Mouse (Mus musculus) embryonic facial prominence, embryonic 13.5 days (tissue): ENCODE measurements around the gene BC049715. TPM values are rescaled to one million over a fixed set of nuclear protein-coding genes. Genes with fewer than 3 reads are reported as not detected.
"Not testable (repeated sequence)": the region's sequence is repeated elsewhere in the genome, so short reads cannot be mapped to it uniquely, and the experiment has no call there.

Experiments used
- ATAC-seq: fragments of 200-750 bp; cut with Nextera tagmentation; 2 replicates; pipeline ENCODE4 v1.8.0; 2017; ENCODE audit warnings: low read depth; ENCODE audit not compliant: insufficient number of reproducible peaks, insufficient read depth, low FRiP score, low TSS enrichment
- H3K27ac ChIP-seq: fragments of 300-500 bp; sonication (generic); 2 replicates; pipeline ENCODE4 v1.5.1; 2015; ENCODE audit warnings: moderate library complexity, mild to moderate bottlenecking, inconsistent platforms
- H3K27me3 ChIP-seq: fragments of 300-500 bp; sonication (generic); 2 replicates; pipeline ENCODE4 v1.6.1; 2015; ENCODE audit warnings: mild to moderate bottlenecking, inconsistent platforms
- H3K36me3 ChIP-seq: fragments of 300-500 bp; sonication (generic); 2 replicates; pipeline ENCODE4 v1.6.1; 2015; ENCODE audit warnings: mild to moderate bottlenecking, inconsistent platforms
- H3K4me1 ChIP-seq: fragments of 300-500 bp; sonication (generic); 2 replicates; pipeline ENCODE4 v1.6.1; 2015; ENCODE audit warnings: inconsistent platforms
- H3K4me2 ChIP-seq: fragments of 300-500 bp; sonication (generic); 2 replicates; pipeline ENCODE4 v1.6.1; 2015; ENCODE audit warnings: moderate library complexity, mild to moderate bottlenecking, inconsistent platforms
- H3K4me3 ChIP-seq: fragments of 300-500 bp; sonication (generic); 2 replicates; pipeline ENCODE4 v1.5.1; 2015; ENCODE audit warnings: mild to moderate bottlenecking, inconsistent platforms
- H3K9ac ChIP-seq: fragments of 300-500 bp; sonication (generic); 2 replicates; pipeline ENCODE4 v1.6.1; 2015; ENCODE audit warnings: mild to moderate bottlenecking, inconsistent platforms
- H3K9me3 ChIP-seq: fragments of 300-500 bp; sonication (generic); 2 replicates; pipeline ENCODE4 v1.6.1; 2016; ENCODE audit warnings: inconsistent platforms
- WGBS: fragments of 180-500 bp; shearing (Covaris S2); methylation state at CpG from one replicate; pipeline ENCODE4 v1.1.7; 2015; ENCODE audit warnings: mixed read lengths; 5-methylcytosine and 5-hydroxymethylcytosine counted together
- polyA plus RNA-seq: library from polyadenylated mRNA; unstranded; fragments of >200 nt; fragmentation: Nextera tagmentation; extraction: Ambion mirVana; gene quantifications from 2 replicates; pipeline ENCODE4 v1.2.1, GENCODE M21; 2015

The BC049715 gene
- 2.2 and 4.3 TPM in 2 replicates for polyA plus RNA-seq

DNA sequence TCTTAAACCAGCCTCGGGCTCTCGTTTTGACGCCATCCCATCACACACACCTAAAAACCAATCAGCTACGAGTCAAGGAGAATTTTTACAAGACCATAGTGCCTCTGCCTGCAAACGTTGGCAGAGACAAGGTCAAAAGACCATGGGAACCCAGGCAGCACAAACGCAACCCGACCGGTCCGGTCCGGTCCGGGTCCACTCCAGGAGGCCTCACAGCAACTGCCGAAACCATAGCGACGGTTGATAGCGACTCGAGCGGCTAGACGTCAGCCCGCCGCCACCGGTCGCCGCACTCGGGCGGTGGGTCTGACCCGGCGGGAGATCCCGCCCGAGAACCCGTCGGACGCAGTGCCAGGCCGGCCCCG is at the start of gene BC049715:
Gene BC049715, plus strand, starts transcription at position 111 of the 365 bp plus-strand sequence.
- WGBS: 0% methylated on average over 34 of the region's 34 CpGs
- H3K27ac ChIP-seq: peak within 1 kb of the TSS; percentile 86
- peaks cover 25% of the 10 kb centered on the region for H3K36me3 ChIP-seq
- no peak for ATAC-seq
- H3K9ac ChIP-seq: peak within 1 kb of the TSS; percentile 99
- no peaks in the 10 kb centered on the region for H3K9me3 ChIP-seq
- H3K4me3 ChIP-seq: peak within 1 kb of the TSS; percentile 100
- peak within 1 kb of the TSS; percentile 79 for H3K4me2 ChIP-seq
- H3K4me1 ChIP-seq: peaks cover 7% of the 10 kb centered on the region
- H3K27me3 ChIP-seq: no peaks in the 10 kb centered on the region

DNA sequence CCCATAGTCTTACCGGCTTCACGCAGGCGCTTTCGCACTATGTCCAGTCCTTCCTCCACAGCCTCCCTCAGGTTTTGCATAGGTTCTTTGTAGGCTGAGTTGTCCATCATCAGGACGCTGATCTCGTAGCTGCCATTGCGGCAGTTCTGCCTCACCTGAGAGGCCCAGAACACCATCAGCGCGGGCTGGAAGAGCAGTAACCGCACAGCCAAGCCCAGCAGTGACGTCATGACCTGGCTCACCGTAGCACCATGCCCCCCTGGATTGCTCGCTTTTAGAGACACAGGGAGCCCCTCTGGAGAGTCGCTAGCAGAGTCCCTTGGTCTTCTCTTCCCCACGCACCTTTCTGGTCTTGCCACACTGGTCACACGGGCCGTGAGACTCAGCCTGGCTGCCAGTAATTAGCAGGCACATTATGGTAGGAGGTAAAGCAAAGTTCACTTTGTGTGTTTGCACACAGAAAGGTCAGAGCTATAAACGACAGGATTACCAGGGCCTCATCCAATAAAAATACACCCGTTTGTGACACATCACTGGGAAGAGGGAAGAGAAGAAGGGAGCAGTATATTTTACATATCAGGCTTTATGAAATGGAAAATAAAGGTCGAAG is 45.9 kb upstream of the BC049715 start, which contains the start of gene Gucy2c:
Gene Gucy2c, minus strand, starts transcription at position 389 of the 610 bp plus-strand sequence.
- H3K27me3 ChIP-seq: no peaks in the 10 kb centered on the region
- 80% methylated on average over 20 of the region's 20 CpGs for WGBS
- no peak within 1 kb of the TSS for H3K27ac ChIP-seq
- H3K4me3 ChIP-seq: no peak within 1 kb of the TSS
- H3K9ac ChIP-seq: no peak within 1 kb of the TSS
- H3K9me3 ChIP-seq: no peaks in the 10 kb centered on the region
- H3K4me2 ChIP-seq: no peak within 1 kb of the TSS
- ATAC-seq: no peak
- H3K4me1 ChIP-seq: no peaks in the 10 kb centered on the region
- no peaks in the 10 kb centered on the region for H3K36me3 ChIP-seq

DNA sequence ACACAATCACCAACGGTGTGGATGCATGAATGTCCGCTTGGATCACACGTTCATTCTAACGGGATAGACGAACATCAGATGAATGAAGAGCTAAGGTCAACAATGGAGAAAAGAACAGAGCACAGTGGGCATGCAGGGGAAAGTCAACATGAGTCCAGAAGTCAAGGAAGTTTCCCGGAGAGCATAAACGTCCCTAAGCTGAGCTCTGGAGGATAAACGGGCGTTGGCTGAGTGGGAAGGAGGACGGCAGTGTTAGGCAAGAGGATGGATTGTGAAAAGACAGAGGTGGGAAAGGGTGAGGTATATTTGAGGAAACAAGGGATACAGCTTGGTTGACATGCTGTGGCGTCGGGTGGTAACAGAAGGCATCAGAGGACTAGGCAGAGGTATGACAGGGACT is 45.3 kb upstream of the BC049715 start:
- 88% methylated on average over 12 of the region's 12 CpGs for WGBS
- H3K27me3 ChIP-seq: no peaks in the 10 kb centered on the region
- no peaks in the 10 kb centered on the region for H3K4me1 ChIP-seq
- H3K27ac ChIP-seq: no peak overlapping the region
- H3K4me3 ChIP-seq: no peak overlapping the region
- no peaks in the 10 kb centered on the region for H3K36me3 ChIP-seq
- no peak overlapping the region for H3K9ac ChIP-seq
- no peaks in the 10 kb centered on the region for H3K9me3 ChIP-seq
- no peak overlapping the region for H3K4me2 ChIP-seq
- ATAC-seq: no peak

DNA sequence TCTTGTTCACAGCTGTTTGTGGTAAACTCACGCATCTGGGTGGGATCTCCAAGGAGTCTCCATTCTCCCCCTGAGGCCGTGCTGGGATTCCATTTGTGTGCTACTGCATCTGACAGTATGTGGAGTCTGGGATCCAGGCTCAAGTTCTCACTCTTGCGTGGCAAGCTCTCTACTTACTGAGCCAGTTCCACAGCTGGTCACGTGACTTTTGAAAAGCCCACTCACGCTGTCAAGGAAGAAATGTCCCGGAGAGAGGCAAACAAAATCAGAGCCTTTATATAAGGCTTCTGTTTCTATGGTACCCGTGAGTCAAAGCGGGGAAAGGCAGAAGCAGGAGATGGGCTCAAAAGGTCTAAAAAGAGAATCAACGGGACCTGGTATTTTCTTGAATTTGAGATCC is 44.7 kb upstream of the BC049715 start:
- H3K4me2 ChIP-seq: no peak overlapping the region
- no peak for ATAC-seq
- no peak overlapping the region for H3K4me3 ChIP-seq
- H3K4me1 ChIP-seq: no peaks in the 10 kb centered on the region
- no peak overlapping the region for H3K9ac ChIP-seq
- H3K36me3 ChIP-seq: no peaks in the 10 kb centered on the region
- 75% methylated on average over 9 of the region's 9 CpGs for WGBS
- no peaks in the 10 kb centered on the region for H3K27me3 ChIP-seq
- H3K9me3 ChIP-seq: no peaks in the 10 kb centered on the region
- no peak overlapping the region for H3K27ac ChIP-seq

DNA sequence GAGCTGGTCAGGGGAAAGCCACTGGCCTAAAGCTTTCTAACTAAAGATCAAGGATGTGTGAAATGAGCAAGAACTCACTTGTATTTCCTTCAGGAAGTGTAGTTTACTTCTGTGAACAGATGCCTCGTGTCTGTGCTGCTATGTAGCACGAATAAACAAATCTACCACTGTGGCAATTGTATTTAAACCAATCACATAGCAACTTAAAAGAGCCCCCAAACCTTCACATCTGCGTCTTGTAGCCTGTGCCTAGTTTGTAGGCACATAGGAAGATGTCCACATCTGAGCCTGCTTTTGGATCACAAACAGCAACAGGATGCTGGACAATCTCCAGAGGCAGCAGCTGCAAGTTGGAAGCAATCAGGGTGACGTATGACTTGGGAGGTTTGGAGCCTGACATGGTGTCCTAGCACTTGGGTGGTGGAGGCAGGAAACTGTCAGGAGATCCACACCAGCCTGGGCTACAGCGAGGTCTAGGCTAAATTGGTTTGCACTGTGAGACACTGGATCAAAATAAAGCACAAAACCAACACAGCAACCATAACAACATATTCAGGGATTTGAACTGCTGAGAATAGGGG is 37.9 kb upstream of the BC049715 start:
- ATAC-seq: no peak
- Histone ChIP-seq H3K4me2 (no peak overlapping the region), H3K9ac (no peak overlapping the region), H3K9me3 (no peaks in the 10 kb centered on the region), H3K4me3 (no peak overlapping the region), H3K27ac (no peak overlapping the region), H3K4me1 (peaks cover 11% of the 10 kb centered on the region), H3K36me3 (no peaks in the 10 kb centered on the region), H3K27me3 (peaks cover 8% of the 10 kb centered on the region)
- WGBS: 58% methylated on average over 5 of the region's 5 CpGs

DNA sequence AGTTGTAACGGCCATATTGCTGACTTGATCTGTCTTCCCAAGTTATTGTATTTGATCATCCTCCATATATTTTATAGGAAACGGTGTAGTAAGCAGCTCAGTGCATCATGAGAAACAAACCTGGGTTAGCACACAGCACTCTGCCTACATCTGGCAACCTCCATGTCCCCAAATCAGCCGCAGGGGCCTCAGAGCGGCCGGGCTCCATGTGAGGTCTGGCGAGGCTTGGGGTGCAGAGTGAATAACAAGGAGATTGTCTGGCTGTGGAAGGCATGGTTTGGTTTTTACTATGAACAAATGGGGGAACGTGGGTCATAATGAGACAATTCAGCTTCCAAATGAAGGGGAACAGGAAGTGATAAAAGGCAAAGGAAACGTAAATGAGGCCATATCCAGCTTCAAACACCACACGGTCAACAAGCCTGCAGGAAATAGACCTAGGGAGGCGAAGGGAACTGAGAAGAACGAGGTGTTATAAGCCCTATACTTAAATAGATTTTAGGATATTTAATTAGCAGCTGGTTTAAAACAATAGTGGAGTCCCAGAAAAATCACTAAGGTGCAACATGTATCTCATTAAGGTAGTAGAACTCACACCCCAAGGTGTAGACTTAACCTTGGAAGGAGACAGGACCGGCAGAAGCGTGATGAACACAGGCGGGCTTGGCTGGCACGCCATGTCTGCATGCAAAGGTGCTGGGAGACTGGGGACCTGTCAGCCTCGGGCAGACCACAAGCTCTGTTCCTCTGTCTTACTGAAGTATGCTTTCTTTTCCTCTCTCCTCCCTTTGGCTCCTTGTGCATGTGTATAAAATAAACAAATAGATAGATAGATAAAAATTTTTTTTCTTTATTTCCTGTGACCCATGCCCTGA is 34.3 kb upstream of the BC049715 start:
- peaks cover 8% of the 10 kb centered on the region for H3K27me3 ChIP-seq
- H3K4me3 ChIP-seq: peak overlapping the region; percentile 41
- H3K36me3 ChIP-seq: no peaks in the 10 kb centered on the region
- peaks cover 11% of the 10 kb centered on the region for H3K4me1 ChIP-seq
- H3K4me2 ChIP-seq: peak overlapping the region; percentile 77
- 0 out of 2 replicates have a peak overlapping the region, but pooled peaks have one; percentile 54 for H3K9ac ChIP-seq
- H3K9me3 ChIP-seq: no peaks in the 10 kb centered on the region
- H3K27ac ChIP-seq: no peak overlapping the region
- ATAC-seq: no peak
- 22% methylated on average over 16 of the region's 16 CpGs for WGBS

DNA sequence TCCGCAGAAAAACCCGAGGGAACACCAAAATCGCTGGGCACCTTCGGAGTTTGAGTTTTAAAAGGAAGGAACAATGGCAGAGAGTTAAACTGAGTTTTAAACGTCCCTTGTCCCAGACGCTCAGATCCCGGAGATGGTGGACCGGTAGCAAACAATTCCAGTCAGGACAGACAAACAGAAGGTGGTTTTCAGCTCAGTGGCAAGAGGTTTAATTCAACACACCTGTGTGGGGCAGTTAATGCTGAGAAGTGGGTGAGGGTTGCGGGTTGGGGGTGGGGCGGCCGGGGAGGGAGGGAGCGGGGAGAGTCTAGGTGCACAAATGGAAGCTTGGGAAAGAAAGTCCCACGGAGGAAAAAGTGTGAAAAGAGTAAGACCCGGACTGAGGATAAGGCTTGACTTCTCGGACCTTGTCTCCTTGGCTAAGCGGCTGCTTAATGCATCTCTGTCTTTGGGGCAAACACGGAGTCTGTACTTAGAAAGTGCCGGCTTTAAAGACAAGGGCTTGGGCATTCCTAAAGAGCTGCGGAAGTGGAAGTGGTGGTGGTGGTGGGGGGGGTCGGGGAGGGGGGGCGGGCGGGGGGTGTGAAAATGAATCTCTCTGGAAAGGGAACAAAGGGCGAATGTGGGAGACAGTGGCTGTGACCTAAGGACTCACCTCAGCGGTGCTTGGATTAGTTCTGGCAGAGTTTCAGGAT is 33.4 kb upstream of the BC049715 start:
- H3K36me3 ChIP-seq: no peaks in the 10 kb centered on the region
- ATAC-seq: peak; percentile 22; the same call in 1 of the 2 replicates
- H3K4me3 ChIP-seq: peak overlapping the region; percentile 41
- no peak overlapping the region for H3K27ac ChIP-seq
- WGBS: under 1% methylated on average over 24 of the region's 24 CpGs
- H3K27me3 ChIP-seq: peaks cover 8% of the 10 kb centered on the region
- H3K4me2 ChIP-seq: peak overlapping the region; percentile 77
- H3K9me3 ChIP-seq: no peaks in the 10 kb centered on the region
- H3K9ac ChIP-seq: 0 out of 2 replicates have a peak overlapping the region, but pooled peaks have one; percentile 54
- H3K4me1 ChIP-seq: peaks cover 11% of the 10 kb centered on the region

DNA sequence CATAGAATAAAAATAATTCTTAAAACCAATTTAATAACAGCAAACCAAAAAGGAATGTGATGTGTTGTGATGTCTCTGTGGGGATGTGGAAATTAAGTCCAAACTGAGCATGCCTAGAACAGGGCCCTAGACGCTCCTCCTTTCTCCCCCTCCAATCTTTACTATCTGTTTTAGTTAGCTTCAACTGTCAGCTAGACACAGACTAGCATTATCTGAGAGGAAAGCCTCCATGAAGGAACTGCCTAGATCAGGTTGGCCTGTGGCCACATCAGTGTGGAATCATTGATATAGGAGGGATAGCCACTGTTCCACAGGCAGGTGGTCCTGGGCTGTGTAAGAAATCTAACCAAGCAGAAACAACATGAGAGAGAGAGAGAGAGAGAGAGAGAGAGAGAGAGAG is 32.3 kb upstream of the BC049715 start:
- no peak overlapping the region for H3K27ac ChIP-seq
- no peak overlapping the region for H3K4me2 ChIP-seq
- no peak for ATAC-seq
- no peak overlapping the region for H3K9ac ChIP-seq
- no peak overlapping the region for H3K4me3 ChIP-seq
- 44% methylated on average over 1 of the region's 1 CpGs for WGBS
- no peaks in the 10 kb centered on the region for H3K9me3 ChIP-seq
- no peaks in the 10 kb centered on the region for H3K36me3 ChIP-seq
- H3K27me3 ChIP-seq: peaks cover 8% of the 10 kb centered on the region
- peaks cover 11% of the 10 kb centered on the region for H3K4me1 ChIP-seq

DNA sequence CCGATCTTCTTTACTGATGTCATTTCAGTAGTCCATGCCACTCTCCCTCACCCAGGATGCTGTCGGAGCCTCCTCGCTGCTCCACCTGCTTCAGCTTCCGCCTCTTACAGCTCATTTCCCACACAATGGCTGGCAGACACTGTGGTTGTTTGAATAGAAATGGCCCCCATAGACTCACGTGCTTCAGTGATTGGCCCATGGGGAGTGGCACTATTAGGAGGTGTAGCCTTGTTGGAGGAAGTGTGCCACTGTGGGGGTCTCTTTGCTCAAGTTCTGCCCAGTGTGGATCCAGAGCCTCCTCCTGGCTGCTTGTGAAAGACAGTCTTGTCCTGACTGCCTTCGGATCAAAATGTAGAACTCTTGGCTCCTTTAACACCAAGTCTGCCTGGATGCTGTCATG is 31.6 kb upstream of the BC049715 start:
- Histone ChIP-seq H3K4me2 (no peak overlapping the region), H3K4me3 (no peak overlapping the region), H3K9ac (no peak overlapping the region), H3K27me3 (peaks cover 8% of the 10 kb centered on the region), H3K9me3 (no peaks in the 10 kb centered on the region), H3K4me1 (peaks cover 11% of the 10 kb centered on the region), H3K36me3 (no peaks in the 10 kb centered on the region), H3K27ac (no peak overlapping the region)
- WGBS: 63% methylated on average over 6 of the region's 6 CpGs
- ATAC-seq: no peak

DNA sequence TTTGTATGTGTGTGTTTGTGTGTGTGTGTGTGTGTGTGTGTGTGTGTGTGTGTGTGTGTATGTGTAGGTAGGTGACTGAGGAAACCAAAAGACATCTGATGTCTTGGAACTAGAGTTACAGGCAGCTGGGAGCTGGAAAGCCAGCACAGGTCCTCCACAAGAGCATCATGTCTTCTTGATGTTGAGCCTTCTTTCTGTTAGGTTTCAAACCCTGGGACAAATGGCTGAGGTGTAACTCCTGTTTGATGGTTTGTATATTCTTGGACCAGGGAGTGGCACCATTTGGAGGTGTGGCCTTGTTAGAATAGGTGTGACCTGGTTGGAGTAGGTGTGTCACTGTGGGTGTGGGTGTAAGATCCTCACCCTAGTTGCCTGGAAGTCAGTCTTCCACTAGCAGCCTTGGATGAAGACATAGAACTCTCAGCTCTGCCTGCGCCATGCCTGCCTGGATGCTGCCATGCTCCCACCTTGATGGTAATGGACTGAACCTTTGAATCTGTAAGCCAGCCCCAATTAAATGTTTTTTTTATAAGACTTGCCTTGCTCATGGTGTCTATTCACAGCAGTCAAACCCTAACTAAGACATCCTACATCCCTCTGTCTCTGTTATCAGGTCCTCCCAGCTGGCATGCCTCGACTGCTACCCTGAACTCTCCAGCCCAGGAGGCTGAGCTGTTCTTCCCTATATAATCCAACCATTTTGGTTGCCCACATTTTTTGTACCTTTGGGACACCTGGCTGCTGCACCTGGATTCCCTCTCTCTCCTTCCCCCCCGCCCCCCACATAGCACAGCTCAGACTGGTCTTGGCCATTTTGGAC is 29.3 kb upstream of the BC049715 start:
- ATAC-seq, H3K36me3 ChIP-seq: not testable (repeated sequence)
- WGBS: 87% methylated on average over 3 of the region's 3 CpGs

DNA sequence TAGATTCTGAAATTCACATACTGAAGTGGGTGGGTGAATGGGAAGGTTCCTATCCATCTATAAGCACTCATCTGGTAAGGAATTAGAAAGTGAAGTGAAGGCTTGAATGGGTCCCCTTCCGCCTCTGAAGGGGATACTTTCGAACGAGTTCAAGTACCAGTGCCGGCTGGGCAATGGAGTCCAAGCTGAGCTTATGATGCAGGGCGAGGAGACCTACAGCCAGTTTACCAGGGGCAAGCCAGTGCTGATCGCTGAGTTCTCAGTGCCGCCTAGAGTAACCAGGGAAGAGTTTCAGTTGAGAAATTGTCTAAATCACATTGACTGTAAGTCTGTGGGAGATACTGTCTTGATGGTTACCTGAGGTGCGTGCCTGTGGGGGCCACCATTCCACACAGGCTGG is 26.7 kb upstream of the BC049715 start:
- Histone ChIP-seq H3K36me3 (no peaks in the 10 kb centered on the region), H3K4me1 (peaks cover 8% of the 10 kb centered on the region), H3K4me2 (no peak overlapping the region), H3K4me3 (no peak overlapping the region), H3K27me3 (no peaks in the 10 kb centered on the region), H3K27ac (no peak overlapping the region), H3K9ac (no peak overlapping the region), H3K9me3 (no peaks in the 10 kb centered on the region)
- WGBS: 89% methylated on average over 8 of the region's 8 CpGs
- no peak for ATAC-seq

More for the DNA sequence above, 29.3 kb upstream of the BC049715 start:
- H3K9me3 ChIP-seq, H3K4me3 ChIP-seq, H3K9ac ChIP-seq, H3K4me2 ChIP-seq, H3K27ac ChIP-seq, H3K27me3 ChIP-seq: not testable (repeated sequence)
- peaks cover 12% of the 10 kb centered on the region for H3K4me1 ChIP-seq
